Mouse (Mus musculus) hindbrain, embryonic 10.5 days (tissue): ENCODE data around the gene Dtd2. TPM values are rescaled to one million over a fixed set of nuclear protein-coding genes. Genes with fewer than 3 reads are reported as not detected.

Experiments
- DNase-seq: peaks from one replicate; pipeline ENCODE4 v3.0.0-alpha.2; 2017; ENCODE audit warnings: low spot score
- H3K27ac ChIP-seq: fragments of 300-500 bp; sonication (generic); 2 replicates; pipeline ENCODE4 v1.5.1; 2016; ENCODE audit warnings: mild to moderate bottlenecking, moderate library complexity
- H3K27me3 ChIP-seq: fragments of 300-500 bp; sonication (generic); 2 replicates; pipeline ENCODE4 v1.6.1; 2016; ENCODE audit warnings: mild to moderate bottlenecking; ENCODE audit not compliant: poor library complexity, insufficient read depth, severe bottlenecking
- H3K36me3 ChIP-seq: fragments of 300-500 bp; sonication (generic); 2 replicates; pipeline ENCODE4 v1.6.1; 2016; ENCODE audit warnings: mild to moderate bottlenecking, moderate library complexity
- H3K4me1 ChIP-seq: fragments of 300-500 bp; sonication (generic); replicated peaks from 2 replicates; pipeline ENCODE4 v1.6.1; 2016; ENCODE audit warnings: mild to moderate bottlenecking
- H3K4me3 ChIP-seq: fragments of 300-500 bp; sonication (generic); 2 replicates; pipeline ENCODE4 v1.5.1; 2016; ENCODE audit warnings: mild to moderate bottlenecking, moderate library complexity
- H3K9me3 ChIP-seq: fragments of 300-500 bp; sonication (generic); 2 replicates; pipeline ENCODE4 v1.6.1; 2016; ENCODE audit warnings: mild to moderate bottlenecking, moderate library complexity
- WGBS: fragments of 180-500 bp; shearing (Covaris S2); methylation state at CpG from one replicate; pipeline ENCODE4 v1.1.7; 2016; 5-methylcytosine and 5-hydroxymethylcytosine counted together
- polyA plus RNA-seq: library from polyadenylated mRNA; unstranded; fragments of >200 nt; fragmentation: Nextera tagmentation; extraction: Ambion mirVana; gene quantifications from 2 replicates; pipeline ENCODE4 v1.2.1, GENCODE M21; 2016

Dtd2 gene
- polyA plus RNA-seq, 1 experiment from 2014 or later = 24.3 TPM

- 95% methylated on average over 5 of the region's 5 CpGs for WGBS
- Histone ChIP-seq H3K4me3 (no peak overlapping the region), H3K27ac (no peak overlapping the region), H3K4me1 (peaks cover 11% of the 10 kb centered on the region), H3K9me3 (peaks cover 4% of the 10 kb centered on the region; the same call in 1 of the 2 replicates), H3K36me3 (no peaks in the 10 kb centered on the region), H3K27me3 (no peaks in the 10 kb centered on the region)
- no peak for DNase-seq
These were observed 33.8 kb downstream of the Dtd2 start for GRCm38 (mm10) chr12:51972269-51973065.

GRCm38 (mm10) chr12:51971070-51971664 is 35.1 kb downstream of the Dtd2 start, which contains the start of gene Heatr5a:
Heatr5a (minus strand) TSS chr12:51971321.
- Histone ChIP-seq H3K27me3 (no peaks in the 10 kb centered on the region), H3K36me3 (no peaks in the 10 kb centered on the region), H3K4me1 (peaks cover 11% of the 10 kb centered on the region), H3K27ac (peak within 1 kb of the TSS; percentile 96), H3K4me3 (peak within 1 kb of the TSS; percentile 94), H3K9me3 (peaks cover 4% of the 10 kb centered on the region; the same call in 1 of the 2 replicates)
- 1% methylated on average over 53 of the region's 53 CpGs for WGBS
- DNase-seq = peak; percentile 90

- peak overlapping the region; percentile 94 for H3K4me3 ChIP-seq
- peak overlapping the region; percentile 96 for H3K27ac ChIP-seq
- 1% methylated on average over 35 of the region's 35 CpGs for WGBS
- no peak for DNase-seq
- peaks cover 11% of the 10 kb centered on the region for H3K4me1 ChIP-seq
- H3K9me3 ChIP-seq = peaks cover 4% of the 10 kb centered on the region; the same call in 1 of the 2 replicates
- H3K27me3 ChIP-seq = no peaks in the 10 kb centered on the region
- no peaks in the 10 kb centered on the region for H3K36me3 ChIP-seq
These were observed 35.8 kb downstream of the Dtd2 start for GRCm38 (mm10) chr12:51970352-51971069.

GRCm38 (mm10) chr12:51969876-51970275 is 36.4 kb downstream of the Dtd2 start:
- H3K36me3 ChIP-seq = no peaks in the 10 kb centered on the region
- peak overlapping the region; percentile 94 for H3K4me3 ChIP-seq
- DNase-seq = no peak
- peaks cover 11% of the 10 kb centered on the region for H3K4me1 ChIP-seq
- no peak overlapping the region for H3K27ac ChIP-seq
- peaks cover 4% of the 10 kb centered on the region; the same call in 1 of the 2 replicates for H3K9me3 ChIP-seq
- no peaks in the 10 kb centered on the region for H3K27me3 ChIP-seq
- 29% methylated on average over 7 of the region's 7 CpGs for WGBS

DNA sequence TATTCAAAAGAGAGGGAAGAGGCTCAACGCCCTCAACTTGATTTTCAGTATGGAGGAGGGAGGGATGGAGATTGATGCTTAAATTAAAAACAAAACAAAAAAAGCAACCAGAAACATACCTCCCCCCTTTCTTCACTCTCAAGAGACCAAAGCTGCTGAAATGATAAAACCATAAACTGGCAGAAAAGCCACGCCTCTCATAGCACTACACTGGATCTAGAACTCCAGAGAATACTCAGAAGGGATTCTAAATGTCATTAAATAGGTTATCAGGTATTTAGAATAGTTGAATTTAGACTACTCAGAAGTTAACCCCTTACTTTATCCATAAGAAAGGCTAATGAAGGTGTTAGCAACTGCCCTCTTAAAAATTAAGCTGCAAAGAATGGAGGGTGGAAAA is 37.2 kb downstream of the Dtd2 start:
- WGBS = 90% methylated on average over 2 of the region's 2 CpGs
- H3K9me3 ChIP-seq = peaks cover 4% of the 10 kb centered on the region; the same call in 1 of the 2 replicates
- H3K4me1 ChIP-seq = peaks cover 11% of the 10 kb centered on the region
- H3K4me3 ChIP-seq = no peak overlapping the region
- DNase-seq = no peak
- H3K27me3 ChIP-seq = no peaks in the 10 kb centered on the region
- H3K36me3 ChIP-seq = no peaks in the 10 kb centered on the region
- no peak overlapping the region for H3K27ac ChIP-seq

- Histone ChIP-seq H3K27ac (no peak overlapping the region), H3K9me3 (peaks cover 4% of the 10 kb centered on the region; the same call in 1 of the 2 replicates), H3K36me3 (no peaks in the 10 kb centered on the region), H3K4me1 (peaks cover 11% of the 10 kb centered on the region), H3K27me3 (no peaks in the 10 kb centered on the region), H3K4me3 (no peak overlapping the region)
- DNase-seq = no peak
- WGBS = 94% methylated on average over 9 of the region's 9 CpGs
These were observed 38.2 kb downstream of the Dtd2 start for GRCm38 (mm10) chr12:51967915-51968595.

- DNase-seq = no peak
- Histone ChIP-seq H3K4me1 (no peaks in the 10 kb centered on the region), H3K27ac (no peak overlapping the region), H3K36me3 (peaks cover 53% of the 10 kb centered on the region), H3K27me3 (no peaks in the 10 kb centered on the region), H3K4me3 (no peak overlapping the region), H3K9me3 (no peaks in the 10 kb centered on the region)
- 92% methylated on average over 6 of the region's 6 CpGs for WGBS
These were observed 48.7 kb downstream of the Dtd2 start for GRCm38 (mm10) chr12:51957626-51958025.

- no peak for DNase-seq
- H3K4me3 ChIP-seq = no peak overlapping the region
- no peaks in the 10 kb centered on the region for H3K4me1 ChIP-seq
- peaks cover 85% of the 10 kb centered on the region for H3K36me3 ChIP-seq
- 88% methylated on average over 10 of the region's 10 CpGs for WGBS
- no peaks in the 10 kb centered on the region for H3K27me3 ChIP-seq
- no peaks in the 10 kb centered on the region; the same call in 1 of the 2 replicates for H3K9me3 ChIP-seq
- no peak overlapping the region for H3K27ac ChIP-seq
These were observed 54.0 kb downstream of the Dtd2 start for GRCm38 (mm10) chr12:51952309-51952708.

- WGBS = 90% methylated on average over 10 of the region's 10 CpGs
- H3K9me3 ChIP-seq = no peaks in the 10 kb centered on the region; the same call in 1 of the 2 replicates
- peaks cover 71% of the 10 kb centered on the region for H3K36me3 ChIP-seq
- H3K27ac ChIP-seq = no peak overlapping the region
- 0 out of 2 replicates have a peak, but pooled peaks cover 7% of the 10 kb centered on the region for H3K4me1 ChIP-seq
- H3K4me3 ChIP-seq = no peak overlapping the region
- no peaks in the 10 kb centered on the region for H3K27me3 ChIP-seq
- no peak for DNase-seq
These were observed 58.8 kb downstream of the Dtd2 start for GRCm38 (mm10) chr12:51947498-51947945.

- Histone ChIP-seq H3K9me3 (no peaks in the 10 kb centered on the region; the same call in 1 of the 2 replicates), H3K36me3 (peaks cover 52% of the 10 kb centered on the region), H3K27ac (no peak overlapping the region), H3K4me3 (no peak overlapping the region), H3K27me3 (no peaks in the 10 kb centered on the region), H3K4me1 (0 out of 2 replicates have a peak, but pooled peaks cover 7% of the 10 kb centered on the region)
- 66% methylated on average over 9 of the region's 9 CpGs for WGBS
- no peak for DNase-seq
These were observed 61.0 kb downstream of the Dtd2 start for GRCm38 (mm10) chr12:51945331-51945730.

DNA sequence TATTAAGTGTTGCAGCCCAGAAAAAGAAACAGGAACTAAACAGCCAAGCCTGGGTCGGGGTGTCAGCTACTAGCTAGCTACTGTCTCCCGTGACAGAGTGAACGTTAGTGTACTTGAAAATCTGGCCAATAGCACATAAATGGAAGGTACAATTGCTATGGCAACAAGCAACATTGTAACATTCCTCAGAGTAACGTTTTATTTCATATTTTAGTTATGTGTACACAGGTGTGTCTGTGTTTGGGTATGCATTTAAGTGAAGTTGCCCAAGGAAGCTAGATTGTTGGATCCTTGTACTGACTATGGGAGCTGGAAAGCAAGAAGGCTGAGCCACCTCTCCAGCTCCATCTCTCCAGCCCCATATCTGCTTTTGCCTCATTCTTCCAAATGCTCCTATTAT is 66.5 kb downstream of the Dtd2 start:
- H3K4me1 ChIP-seq = no peaks in the 10 kb centered on the region
- H3K27ac ChIP-seq = no peak overlapping the region
- H3K27me3 ChIP-seq = no peaks in the 10 kb centered on the region
- DNase-seq = no peak
- peaks cover 36% of the 10 kb centered on the region for H3K36me3 ChIP-seq
- H3K9me3 ChIP-seq = no peaks in the 10 kb centered on the region
- WGBS = 89% methylated on average over 4 of the region's 4 CpGs
- H3K4me3 ChIP-seq = no peak overlapping the region
